Mouse (Mus musculus): ENCODE measurements around the gene Cldn5. TPM values are rescaled to one million over a fixed set of nuclear protein-coding genes. Genes with fewer than 3 reads are reported as not detected.

Gene Cldn5
- polyA plus RNA-seq, 1 experiment = 0.42 TPM

DNA sequence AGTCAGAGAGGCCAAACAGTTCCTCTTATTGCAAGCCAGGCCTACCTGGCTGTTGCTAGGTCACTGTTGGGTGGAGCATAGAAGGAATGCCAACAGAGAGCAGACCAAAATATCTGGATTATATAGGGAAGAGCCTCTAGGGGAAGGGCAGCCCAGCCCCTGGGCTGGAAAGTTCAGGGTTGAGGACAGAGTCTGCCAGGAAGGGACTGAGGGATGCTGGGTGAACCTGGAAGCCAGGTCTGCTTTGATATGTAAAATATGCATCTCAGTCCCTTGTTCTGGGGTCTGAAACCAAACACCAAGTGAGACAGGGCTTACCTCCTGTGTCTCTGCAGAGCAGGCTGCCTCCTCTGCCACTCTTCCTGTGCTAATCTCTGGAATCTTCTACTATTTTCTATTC lies 38.3 kb upstream of the Cldn5 start:
- Histone ChIP-seq H3K27me3 (ENCODE audit: control insufficient read depth, insufficient read depth, low read length, poor library complexity, severe bottlenecking) (no peaks in the 10 kb centered on the region), H3K9me3 (replicated peaks; ENCODE audit: control insufficient read depth, insufficient read depth, low read length, poor library complexity, severe bottlenecking) (no peaks in the 10 kb centered on the region), H3K27ac (ENCODE audit: insufficient read depth, low read length) (peak overlapping the region; percentile 55), H3K9ac (ENCODE audit: low read depth, poor library complexity, severe bottlenecking) (no peak overlapping the region), H3K36me3 (ENCODE audit: control insufficient read depth, insufficient read depth, low read length, poor library complexity, severe bottlenecking) (no peaks in the 10 kb centered on the region), H3K4me1 (ENCODE audit: control insufficient read depth, insufficient read depth, low read length) (peaks cover 7% of the 10 kb centered on the region), H3K4me3 (ENCODE audit: low read depth, low read length) (no peak overlapping the region)
- no peak for TF ChIP-seq CTCF (IDR thresholded peaks at IDR 0.05; ENCODE audit: low read depth, low read length)
- TF ChIP-seq EP300 (IDR thresholded peaks at IDR 0.05; ENCODE audit: insufficient read depth, low read depth, low read length) = peak; percentile 68; the same call in 1 of the 2 replicates
- no peak for TF ChIP-seq POLR2A (IDR thresholded peaks at IDR 0.05; ENCODE audit: insufficient read depth, low read length)

- no peak overlapping the region for H3K4me3 ChIP-seq (ENCODE audit: low read depth, low read length)
- H3K27ac ChIP-seq (ENCODE audit: insufficient read depth, low read length) = no peak overlapping the region
- no peaks in the 10 kb centered on the region for H3K36me3 ChIP-seq (ENCODE audit: control insufficient read depth, insufficient read depth, low read length, poor library complexity, severe bottlenecking)
- H3K27me3 ChIP-seq (ENCODE audit: control insufficient read depth, insufficient read depth, low read length, poor library complexity, severe bottlenecking) = no peaks in the 10 kb centered on the region
- H3K4me1 ChIP-seq (ENCODE audit: control insufficient read depth, insufficient read depth, low read length) = peaks cover 2% of the 10 kb centered on the region
- H3K9ac ChIP-seq (ENCODE audit: low read depth, poor library complexity, severe bottlenecking) = no peak overlapping the region
- no peaks in the 10 kb centered on the region for H3K9me3 ChIP-seq (replicated peaks; ENCODE audit: control insufficient read depth, insufficient read depth, low read length, poor library complexity, severe bottlenecking)
- TF ChIP-seq EP300 (IDR thresholded peaks at IDR 0.05; ENCODE audit: insufficient read depth, low read depth, low read length) = no peak
Observed at GRCm38 (mm10) chr16:18746268-18747122, 30.2 kb upstream of the Cldn5 start.

DNA sequence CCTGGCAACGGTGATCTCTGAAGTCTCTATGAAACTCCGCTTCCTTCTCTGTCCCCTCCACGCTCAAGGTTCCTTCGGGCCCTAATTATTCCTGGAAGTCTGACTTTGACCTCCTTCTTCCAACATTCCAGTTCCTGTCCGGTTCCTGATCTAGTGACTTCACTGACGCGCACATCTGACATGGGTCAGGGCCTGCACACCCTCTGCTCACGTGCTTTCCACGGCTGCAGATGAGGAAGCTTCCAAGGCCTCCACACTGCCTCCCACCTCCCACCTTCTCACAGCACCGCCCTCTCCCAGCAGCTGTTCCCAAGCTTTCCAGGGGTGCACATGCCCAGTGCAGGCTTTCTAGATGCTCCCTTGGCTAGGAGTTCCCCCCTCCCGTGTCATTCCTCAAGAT lies 25.5 kb upstream of the Cldn5 start:
- TF ChIP-seq EP300 (IDR thresholded peaks at IDR 0.05; ENCODE audit: insufficient read depth, low read depth, low read length) = no peak
- no peak for TF ChIP-seq POLR2A (IDR thresholded peaks at IDR 0.05; ENCODE audit: insufficient read depth, low read length)
- no peak for TF ChIP-seq CTCF (IDR thresholded peaks at IDR 0.05; ENCODE audit: low read depth, low read length)
- Histone ChIP-seq H3K9ac (ENCODE audit: low read depth, poor library complexity, severe bottlenecking) (no peak overlapping the region), H3K4me1 (ENCODE audit: control insufficient read depth, insufficient read depth, low read length) (no peaks in the 10 kb centered on the region), H3K4me3 (ENCODE audit: low read depth, low read length) (no peak overlapping the region), H3K27ac (ENCODE audit: insufficient read depth, low read length) (no peak overlapping the region), H3K27me3 (ENCODE audit: control insufficient read depth, insufficient read depth, low read length, poor library complexity, severe bottlenecking) (no peaks in the 10 kb centered on the region), H3K9me3 (replicated peaks; ENCODE audit: control insufficient read depth, insufficient read depth, low read length, poor library complexity, severe bottlenecking) (no peaks in the 10 kb centered on the region), H3K36me3 (ENCODE audit: control insufficient read depth, insufficient read depth, low read length, poor library complexity, severe bottlenecking) (no peaks in the 10 kb centered on the region)

DNA sequence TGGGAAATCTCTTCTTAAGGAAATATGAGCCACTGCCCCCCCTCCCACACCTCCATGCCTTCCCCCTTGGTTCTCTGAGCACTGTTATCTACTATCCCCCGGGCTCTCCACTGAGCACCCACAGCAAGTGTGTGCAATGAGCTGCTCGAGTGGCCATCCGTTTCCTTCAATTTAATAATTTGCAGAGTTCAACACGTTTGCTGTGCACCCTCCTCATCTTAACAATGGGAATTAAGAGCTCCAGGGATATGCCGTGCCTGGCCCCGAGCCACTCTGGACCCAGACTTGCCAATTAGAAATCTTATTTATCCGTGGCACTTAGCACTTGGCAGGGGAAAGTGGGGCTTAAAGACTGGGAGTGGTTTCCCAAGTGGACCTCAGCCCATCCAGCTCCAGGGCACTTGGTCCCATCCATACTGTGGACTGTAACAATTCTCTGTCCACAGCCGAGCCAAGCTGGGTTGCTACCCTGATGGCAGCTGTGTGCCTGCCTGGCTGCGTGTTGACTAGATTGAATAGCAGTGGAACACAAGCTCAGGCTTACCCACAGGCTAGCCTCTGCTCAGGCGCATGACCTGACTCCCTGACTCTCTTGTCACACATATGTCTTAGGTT lies 24.7 kb upstream of the Cldn5 start:
- no peak overlapping the region for H3K9ac ChIP-seq (ENCODE audit: low read depth, poor library complexity, severe bottlenecking)
- H3K36me3 ChIP-seq (ENCODE audit: control insufficient read depth, insufficient read depth, low read length, poor library complexity, severe bottlenecking) = no peaks in the 10 kb centered on the region
- TF ChIP-seq POLR2A (IDR thresholded peaks at IDR 0.05; ENCODE audit: insufficient read depth, low read length) = no peak
- TF ChIP-seq CTCF (IDR thresholded peaks at IDR 0.05; ENCODE audit: low read depth, low read length) = no peak
- TF ChIP-seq EP300 (IDR thresholded peaks at IDR 0.05; ENCODE audit: insufficient read depth, low read depth, low read length) = no peak
- H3K4me1 ChIP-seq (ENCODE audit: control insufficient read depth, insufficient read depth, low read length) = no peaks in the 10 kb centered on the region
- H3K9me3 ChIP-seq (replicated peaks; ENCODE audit: control insufficient read depth, insufficient read depth, low read length, poor library complexity, severe bottlenecking) = no peaks in the 10 kb centered on the region; the same call in 1 of the 2 replicates
- no peak overlapping the region for H3K4me3 ChIP-seq (ENCODE audit: low read depth, low read length)
- H3K27ac ChIP-seq (ENCODE audit: insufficient read depth, low read length) = no peak overlapping the region
- no peaks in the 10 kb centered on the region for H3K27me3 ChIP-seq (ENCODE audit: control insufficient read depth, insufficient read depth, low read length, poor library complexity, severe bottlenecking)

- no peaks in the 10 kb centered on the region for H3K4me1 ChIP-seq (ENCODE audit: control insufficient read depth, insufficient read depth, low read length)
- no peak overlapping the region for H3K27ac ChIP-seq (ENCODE audit: insufficient read depth, low read length)
- H3K4me3 ChIP-seq (ENCODE audit: low read depth, low read length) = no peak overlapping the region
- no peaks in the 10 kb centered on the region for H3K27me3 ChIP-seq (ENCODE audit: control insufficient read depth, insufficient read depth, low read length, poor library complexity, severe bottlenecking)
- no peaks in the 10 kb centered on the region; the same call in 1 of the 2 replicates for H3K9me3 ChIP-seq (replicated peaks; ENCODE audit: control insufficient read depth, insufficient read depth, low read length, poor library complexity, severe bottlenecking)
- H3K36me3 ChIP-seq (ENCODE audit: control insufficient read depth, insufficient read depth, low read length, poor library complexity, severe bottlenecking) = no peaks in the 10 kb centered on the region
- no peak overlapping the region for H3K9ac ChIP-seq (ENCODE audit: low read depth, poor library complexity, severe bottlenecking)
- TF ChIP-seq CTCF (IDR thresholded peaks at IDR 0.05; ENCODE audit: low read depth, low read length) (no peak), EP300 (IDR thresholded peaks at IDR 0.05; ENCODE audit: insufficient read depth, low read depth, low read length) (no peak), POLR2A (IDR thresholded peaks at IDR 0.05; ENCODE audit: insufficient read depth, low read length) (no peak)
Observed at GRCm38 (mm10) chr16:18761734-18762133, 14.9 kb upstream of the Cldn5 start.

DNA sequence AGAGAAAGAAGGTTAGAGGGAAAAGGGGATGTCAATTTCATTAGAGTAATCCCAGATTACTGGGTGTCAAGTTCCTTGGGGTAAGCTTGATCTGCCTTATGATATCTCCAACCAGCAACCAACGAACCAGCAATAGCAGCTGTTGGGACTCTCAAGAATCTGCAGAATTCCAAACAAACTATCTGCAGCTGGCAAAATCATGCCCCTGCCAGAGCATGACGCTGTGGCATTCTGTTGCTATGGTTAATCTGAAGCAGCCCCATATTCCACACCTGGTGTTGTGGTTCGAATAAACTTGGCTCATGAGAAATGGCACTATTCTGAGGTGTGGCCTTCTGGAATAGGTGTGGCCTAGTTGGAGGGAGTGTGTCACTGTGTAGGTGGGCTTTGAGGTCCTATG lies 13.7 kb upstream of the Cldn5 start:
- TF ChIP-seq EP300 (IDR thresholded peaks at IDR 0.05; ENCODE audit: insufficient read depth, low read depth, low read length) (no peak), CTCF (IDR thresholded peaks at IDR 0.05; ENCODE audit: low read depth, low read length) (no peak), POLR2A (IDR thresholded peaks at IDR 0.05; ENCODE audit: insufficient read depth, low read length) (no peak)
- no peak overlapping the region for H3K9ac ChIP-seq (ENCODE audit: low read depth, poor library complexity, severe bottlenecking)
- no peaks in the 10 kb centered on the region for H3K4me1 ChIP-seq (ENCODE audit: control insufficient read depth, insufficient read depth, low read length)
- H3K4me3 ChIP-seq (ENCODE audit: low read depth, low read length) = no peak overlapping the region
- no peaks in the 10 kb centered on the region for H3K27me3 ChIP-seq (ENCODE audit: control insufficient read depth, insufficient read depth, low read length, poor library complexity, severe bottlenecking)
- H3K9me3 ChIP-seq (replicated peaks; ENCODE audit: control insufficient read depth, insufficient read depth, low read length, poor library complexity, severe bottlenecking) = no peaks in the 10 kb centered on the region
- H3K27ac ChIP-seq (ENCODE audit: insufficient read depth, low read length) = no peak overlapping the region
- no peaks in the 10 kb centered on the region for H3K36me3 ChIP-seq (ENCODE audit: control insufficient read depth, insufficient read depth, low read length, poor library complexity, severe bottlenecking)
